Mouse (Mus musculus) E14TG2a.4 (cell line): ENCODE measurements around the gene Rab1b.

Experiments used
- CTCF ChIP-seq: conservative IDR thresholded peaks from 2 replicates; pipeline ENCODE4 v1.5.1; 2014; ENCODE audit warnings: low read length
- NANOG ChIP-seq: IDR thresholded peaks from 2 replicates; pipeline ENCODE4 v1.6.1; 2014; ENCODE audit warnings: borderline replicate concordance, low read length, mixed read lengths
- POU5F1 ChIP-seq: IDR thresholded peaks from 2 replicates; pipeline ENCODE4 v1.6.1; 2014; ENCODE audit warnings: low read length, borderline replicate concordance

DNA sequence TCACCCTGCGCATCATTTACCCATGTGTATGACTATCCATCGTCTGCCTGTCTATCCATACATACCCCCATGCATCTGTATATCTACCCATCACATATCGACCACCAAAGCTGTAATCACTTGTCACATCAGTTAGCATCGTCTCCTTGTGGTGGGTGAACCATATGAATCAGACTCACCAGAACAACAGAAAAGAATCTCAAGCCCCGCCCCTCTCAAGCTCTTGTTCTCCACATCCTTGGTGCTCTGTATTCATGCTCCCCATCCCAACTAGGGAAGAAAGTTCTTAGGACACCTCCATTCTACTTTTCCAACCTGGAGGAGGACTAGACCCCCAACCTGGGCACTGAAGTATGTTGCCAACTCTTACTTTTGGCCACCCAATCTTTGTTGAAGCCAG lies 44.8 kb downstream of the Rab1b start:
- TF ChIP-seq CTCF = no peak
- TF ChIP-seq POU5F1 = no peak
- no peak for TF ChIP-seq NANOG
